Mouse (Mus musculus) neural tube, embryonic 15.5 days (tissue): ENCODE data around the gene Grifin. TPM values are rescaled to one million over a fixed set of nuclear protein-coding genes. Genes with fewer than 3 reads are reported as not detected.

Source experiments
- ATAC-seq: fragments of 200-750 bp; cut with Nextera tagmentation; 2 replicates; pipeline ENCODE4 v1.8.0; 2017; ENCODE audit warnings: mild to moderate bottlenecking, moderate TSS enrichment, moderate library complexity; ENCODE audit not compliant: low FRiP score
- H3K27ac ChIP-seq: fragments of 300-500 bp; sonication (generic); replicated peaks from 2 replicates; pipeline ENCODE4 v1.5.1; 2015; ENCODE audit warnings: mild to moderate bottlenecking, inconsistent platforms
- H3K27me3 ChIP-seq: fragments of 300-500 bp; sonication (generic); replicated peaks from 2 replicates; pipeline ENCODE4 v1.6.1; 2015; ENCODE audit warnings: inconsistent platforms
- H3K36me3 ChIP-seq: fragments of 300-500 bp; sonication (generic); 2 replicates; pipeline ENCODE4 v1.6.1; 2015; ENCODE audit warnings: inconsistent platforms
- H3K4me1 ChIP-seq: fragments of 300-500 bp; sonication (generic); 2 replicates; pipeline ENCODE4 v1.6.1; 2015; ENCODE audit warnings: inconsistent platforms
- H3K4me2 ChIP-seq: fragments of 300-500 bp; sonication (generic); 2 replicates; pipeline ENCODE4 v1.6.1; 2015; ENCODE audit warnings: inconsistent platforms, mild to moderate bottlenecking, moderate library complexity
- H3K4me3 ChIP-seq: fragments of 300-500 bp; sonication (generic); replicated peaks from 2 replicates; pipeline ENCODE4 v1.5.1; 2015; ENCODE audit warnings: mild to moderate bottlenecking, inconsistent platforms
- H3K9ac ChIP-seq: fragments of 300-500 bp; sonication (generic); replicated peaks from 2 replicates; pipeline ENCODE4 v1.6.1; 2015; ENCODE audit warnings: mild to moderate bottlenecking, inconsistent platforms
- H3K9me3 ChIP-seq: fragments of 300-500 bp; sonication (generic); replicated peaks from 2 replicates; pipeline ENCODE4 v1.6.1; 2016; ENCODE audit warnings: inconsistent platforms
- WGBS: fragments of 180-500 bp; shearing (Covaris S2); methylation state at CpG from one replicate; pipeline ENCODE4 v1.1.7; 2015; ENCODE audit warnings: mixed read lengths; 5-methylcytosine and 5-hydroxymethylcytosine counted together
- polyA plus RNA-seq: library from polyadenylated mRNA; unstranded; fragments of >200 nt; fragmentation: Nextera tagmentation; extraction: Ambion mirVana; gene quantifications from 2 replicates; pipeline ENCODE4 v1.2.1, GENCODE M21; 2015

Gene Grifin
- polyA plus RNA-seq: 1.6 TPM in 1 of 2 replicates, not detected in the other

- 86% methylated on average over 4 of the region's 4 CpGs for WGBS
- no peak within 1 kb of the TSS for H3K27ac ChIP-seq
Observed at GRCm38 (mm10) chr5:140564896-140565295, at the start of gene Grifin. Grifin (minus strand) TSS chr5:140565071.

DNA sequence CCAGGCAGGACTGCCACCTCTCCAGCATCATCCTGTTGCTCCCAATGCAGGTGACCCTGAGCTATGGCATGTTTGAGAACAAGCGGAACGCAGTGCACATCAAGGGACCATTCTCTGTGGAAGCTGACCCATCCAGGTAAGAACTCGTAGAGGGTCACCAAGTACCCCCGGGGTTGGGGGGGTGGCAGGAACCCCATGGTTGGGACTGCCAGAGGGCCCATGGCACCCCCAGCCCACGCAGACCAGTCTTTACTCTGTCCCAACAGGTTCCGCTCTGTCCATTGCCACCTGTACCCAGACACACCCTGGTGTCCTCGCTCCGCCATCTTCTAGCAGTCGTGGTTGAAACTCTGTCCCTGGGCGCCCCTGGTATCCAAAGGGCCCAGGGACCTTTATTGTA is 49.3 kb upstream of the Grifin start:
- no peak for ATAC-seq
- no peak overlapping the region for H3K4me2 ChIP-seq
- H3K27me3 ChIP-seq: no peaks in the 10 kb centered on the region
- WGBS: 94% methylated on average over 10 of the region's 10 CpGs
- peaks cover 46% of the 10 kb centered on the region for H3K4me1 ChIP-seq
- no peaks in the 10 kb centered on the region for H3K9me3 ChIP-seq
- 0 out of 2 replicates have a peak, but pooled peaks cover 5% of the 10 kb centered on the region for H3K36me3 ChIP-seq
- H3K9ac ChIP-seq: no peak overlapping the region
- H3K4me3 ChIP-seq: no peak overlapping the region
- H3K27ac ChIP-seq: no peak overlapping the region

More at GRCm38 (mm10) chr5:140564896-140565295, at the start of gene Grifin:
- H3K4me3 ChIP-seq: no peak within 1 kb of the TSS
- H3K4me1 ChIP-seq: peaks cover 23% of the 10 kb centered on the region
- H3K36me3 ChIP-seq: no peaks in the 10 kb centered on the region
- H3K4me2 ChIP-seq: no peak within 1 kb of the TSS
- no peaks in the 10 kb centered on the region for H3K9me3 ChIP-seq
- H3K9ac ChIP-seq: no peak within 1 kb of the TSS
- no peak for ATAC-seq
- no peaks in the 10 kb centered on the region for H3K27me3 ChIP-seq

- H3K27me3 ChIP-seq: no peaks in the 10 kb centered on the region
- peak overlapping the region; percentile 93 for H3K4me2 ChIP-seq
- no peaks in the 10 kb centered on the region for H3K9me3 ChIP-seq
- 26% methylated on average over 18 of the region's 18 CpGs for WGBS
- H3K36me3 ChIP-seq: 0 out of 2 replicates have a peak, but pooled peaks cover 5% of the 10 kb centered on the region
- H3K27ac ChIP-seq: peak overlapping the region; percentile 60
- no peak overlapping the region for H3K9ac ChIP-seq
- H3K4me3 ChIP-seq: peak overlapping the region; percentile 50
- no peak for ATAC-seq
- peaks cover 63% of the 10 kb centered on the region for H3K4me1 ChIP-seq
Observed at GRCm38 (mm10) chr5:140612191-140612590, 47.3 kb upstream of the Grifin start.

- Histone ChIP-seq H3K36me3 (0 out of 2 replicates have a peak, but pooled peaks cover 5% of the 10 kb centered on the region), H3K9me3 (no peaks in the 10 kb centered on the region), H3K4me3 (peak overlapping the region; percentile 50), H3K4me2 (peak overlapping the region; percentile 93), H3K27ac (peak overlapping the region; percentile 60), H3K9ac (no peak overlapping the region), H3K27me3 (peaks cover 4% of the 10 kb centered on the region), H3K4me1 (peaks cover 68% of the 10 kb centered on the region)
- WGBS: 14% methylated on average over 15 of the region's 15 CpGs
- 0 out of 2 replicates have a peak, but pooled peaks have one; percentile 9 for ATAC-seq
Observed at GRCm38 (mm10) chr5:140611611-140612185, 46.8 kb upstream of the Grifin start.

DNA sequence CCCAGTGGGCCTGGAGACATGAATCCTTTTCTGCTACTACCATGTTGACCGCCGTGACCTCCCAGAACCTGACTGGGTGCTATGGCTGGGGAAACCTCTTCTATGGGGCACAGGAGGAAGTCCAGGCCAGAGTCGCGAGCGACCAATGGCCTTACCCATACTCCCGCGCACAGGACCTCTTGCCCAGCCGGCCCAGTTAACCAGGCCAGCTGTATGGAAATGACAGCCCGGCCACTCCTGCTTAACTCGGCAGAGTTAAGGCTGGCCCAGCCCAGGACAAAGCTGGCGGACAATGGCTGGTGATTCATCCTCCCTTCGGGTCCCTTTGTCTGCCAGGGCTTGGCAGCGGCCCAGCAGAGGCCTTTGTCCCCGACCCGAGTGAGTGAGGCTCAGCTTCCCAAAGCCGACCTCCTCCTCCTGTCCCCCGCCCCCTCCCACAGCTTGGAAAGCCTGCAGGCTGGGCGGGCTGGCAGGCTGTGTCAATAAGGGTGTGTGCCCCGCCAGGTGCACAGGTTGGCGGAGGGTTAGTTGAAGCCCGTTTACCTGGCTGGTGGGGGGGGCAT is 46.2 kb upstream of the Grifin start:
- 9% methylated on average over 21 of the region's 21 CpGs for WGBS
- peak overlapping the region; percentile 79 for H3K27ac ChIP-seq
- H3K27me3 ChIP-seq: peaks cover 10% of the 10 kb centered on the region
- H3K9me3 ChIP-seq: no peaks in the 10 kb centered on the region
- ATAC-seq: peak; percentile 28; the same call in 1 of the 2 replicates
- H3K4me3 ChIP-seq: peak overlapping the region; percentile 50
- peak overlapping the region; percentile 93 for H3K4me2 ChIP-seq
- 0 out of 2 replicates have a peak, but pooled peaks cover 5% of the 10 kb centered on the region for H3K36me3 ChIP-seq
- peaks cover 71% of the 10 kb centered on the region for H3K4me1 ChIP-seq
- peak overlapping the region; percentile 46; the same call in 1 of the 2 replicates for H3K9ac ChIP-seq

DNA sequence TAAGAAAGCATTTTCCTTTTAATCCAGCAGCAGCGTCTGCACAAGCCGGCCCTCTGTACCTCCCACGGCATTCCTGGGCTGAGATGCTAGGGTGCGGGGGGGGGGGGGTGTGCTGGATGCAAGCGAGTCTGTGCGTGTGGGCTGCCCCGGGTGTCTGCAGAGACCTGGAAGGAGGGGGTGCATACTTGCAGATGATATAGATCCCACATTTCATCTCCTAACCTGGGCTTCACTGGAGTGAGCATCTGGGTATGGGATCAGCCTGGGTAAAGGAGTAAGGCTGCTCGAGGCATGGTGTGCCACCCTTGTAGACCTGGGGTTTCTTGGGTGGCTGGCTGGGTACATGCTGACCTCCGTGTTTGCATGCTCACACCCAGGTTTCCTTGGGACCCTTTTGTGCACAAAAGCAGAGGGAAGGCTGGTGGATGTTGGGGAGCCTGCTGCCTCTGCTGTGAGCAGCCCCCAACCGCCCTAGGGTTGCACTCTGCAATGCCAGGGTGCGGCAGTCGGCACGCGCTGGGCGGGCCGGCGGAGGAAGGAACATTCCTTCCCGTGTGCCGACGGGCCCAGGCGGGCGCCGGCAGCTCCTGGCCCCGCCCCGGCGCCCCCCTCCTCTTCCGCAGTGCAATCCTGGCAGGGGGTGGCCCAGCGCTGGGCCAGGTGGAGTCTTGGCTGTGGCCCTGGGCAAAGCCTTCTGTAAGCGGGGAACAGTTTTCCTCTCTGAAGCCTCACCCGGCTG is 45.6 kb upstream of the Grifin start:
- Histone ChIP-seq H3K4me2 (peak overlapping the region; percentile 93), H3K36me3 (0 out of 2 replicates have a peak, but pooled peaks cover 5% of the 10 kb centered on the region), H3K9me3 (no peaks in the 10 kb centered on the region), H3K9ac (peak overlapping the region; percentile 46), H3K27ac (peak overlapping the region; percentile 79), H3K27me3 (peaks cover 16% of the 10 kb centered on the region), H3K4me3 (peak overlapping the region; percentile 50), H3K4me1 (peaks cover 76% of the 10 kb centered on the region)
- ATAC-seq: no peak
- WGBS: 3% methylated on average over 29 of the region's 30 CpGs

DNA sequence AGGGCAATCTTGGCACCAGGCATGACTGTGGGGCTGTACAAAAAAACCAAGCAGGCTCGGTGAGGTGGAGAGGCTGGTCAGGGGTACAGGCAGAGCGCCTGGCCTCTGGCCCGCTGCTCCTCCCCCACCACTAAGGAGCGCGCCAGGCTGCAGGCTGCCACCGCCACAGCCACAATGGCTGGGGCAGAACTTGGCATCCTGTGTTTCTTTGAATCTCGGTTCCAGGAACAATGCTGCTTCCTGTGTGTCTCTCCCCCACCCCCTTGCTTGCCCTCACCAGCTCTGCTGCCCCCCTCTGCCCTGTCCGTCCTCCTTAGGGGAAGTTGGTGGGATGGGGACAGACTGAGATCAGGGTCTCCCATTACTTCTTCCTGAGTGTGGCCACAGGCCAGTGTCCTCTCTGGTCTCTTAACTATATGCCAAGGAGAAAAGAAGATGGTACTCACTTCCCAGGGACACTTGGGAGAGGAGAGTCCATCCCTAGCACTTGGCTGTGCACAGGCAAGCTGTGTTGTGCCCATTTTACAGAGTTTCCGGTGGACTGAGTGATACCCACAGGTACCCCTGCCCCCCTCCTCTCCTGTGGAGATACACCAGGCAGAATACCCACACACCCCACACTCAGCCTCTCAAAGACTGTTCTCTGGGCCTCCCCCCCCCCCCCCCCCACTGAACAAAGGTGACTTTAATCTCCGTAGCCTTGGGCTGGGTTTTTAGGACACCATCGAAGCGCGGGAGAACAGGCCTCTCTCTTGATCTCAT is 44.8 kb upstream of the Grifin start:
- Histone ChIP-seq H3K4me1 (peaks cover 72% of the 10 kb centered on the region), H3K9ac (peak overlapping the region; percentile 46; the same call in 1 of the 2 replicates)

GRCm38 (mm10) chr5:140608634-140609015 is 43.8 kb upstream of the Grifin start:
- peaks cover 21% of the 10 kb centered on the region for H3K27me3 ChIP-seq
- H3K4me2 ChIP-seq: peak overlapping the region; percentile 93
- 3% methylated on average over 16 of the region's 16 CpGs for WGBS
- peak overlapping the region; percentile 50 for H3K4me3 ChIP-seq
- ATAC-seq: peak; percentile 19
- H3K9me3 ChIP-seq: no peaks in the 10 kb centered on the region
- H3K9ac ChIP-seq: peak overlapping the region; percentile 52; the same call in 1 of the 2 replicates
- peaks cover 68% of the 10 kb centered on the region for H3K4me1 ChIP-seq
- H3K36me3 ChIP-seq: no peaks in the 10 kb centered on the region
- peak overlapping the region; percentile 79 for H3K27ac ChIP-seq

More for the DNA sequence above, 44.8 kb upstream of the Grifin start:
- no peak for ATAC-seq
- Histone ChIP-seq H3K4me2 (peak overlapping the region; percentile 93), H3K4me3 (peak overlapping the region; percentile 50), H3K27me3 (peaks cover 21% of the 10 kb centered on the region), H3K36me3 (0 out of 2 replicates have a peak, but pooled peaks cover 5% of the 10 kb centered on the region), H3K27ac (peak overlapping the region; percentile 79), H3K9me3 (no peaks in the 10 kb centered on the region)
- 5% methylated on average over 13 of the region's 13 CpGs for WGBS

GRCm38 (mm10) chr5:140607836-140608633 is 43.2 kb upstream of the Grifin start:
- H3K4me2 ChIP-seq: peak overlapping the region; percentile 93
- peak overlapping the region; percentile 52 for H3K9ac ChIP-seq
- H3K27ac ChIP-seq: peak overlapping the region; percentile 79
- no peak for ATAC-seq
- peaks cover 68% of the 10 kb centered on the region for H3K4me1 ChIP-seq
- H3K4me3 ChIP-seq: peak overlapping the region; percentile 50
- 0% methylated on average over 17 of the region's 17 CpGs for WGBS
- H3K36me3 ChIP-seq: no peaks in the 10 kb centered on the region
- peaks cover 21% of the 10 kb centered on the region for H3K27me3 ChIP-seq
- H3K9me3 ChIP-seq: no peaks in the 10 kb centered on the region

- peak within 1 kb of the TSS; percentile 93 for H3K4me2 ChIP-seq
- under 1% methylated on average over 86 of the region's 91 CpGs for WGBS
- peak; percentile 43 for ATAC-seq
- H3K36me3 ChIP-seq: no peaks in the 10 kb centered on the region
- H3K27me3 ChIP-seq: peaks cover 21% of the 10 kb centered on the region
- peaks cover 60% of the 10 kb centered on the region for H3K4me1 ChIP-seq
- peak within 1 kb of the TSS; percentile 52 for H3K9ac ChIP-seq
- H3K27ac ChIP-seq: peak within 1 kb of the TSS; percentile 79
- no peaks in the 10 kb centered on the region for H3K9me3 ChIP-seq
- H3K4me3 ChIP-seq: peak within 1 kb of the TSS; percentile 50
Observed at GRCm38 (mm10) chr5:140607001-140607835, 42.3 kb upstream of the Grifin start, which contains the start of gene Lfng. Lfng (plus strand) TSS chr5:140607320.
